Mouse (Mus musculus) limb, embryonic 12.5 days (tissue): ENCODE measurements around the gene Hspa1l. TPM values are rescaled to one million over a fixed set of nuclear protein-coding genes. Genes with fewer than 3 reads are reported as not detected.

Experiments used
- ATAC-seq: fragments of 200-750 bp; cut with Nextera tagmentation; 2 replicates; pipeline ENCODE4 v1.8.0; 2017; ENCODE audit warnings: low read depth, moderate TSS enrichment; ENCODE audit not compliant: insufficient number of reproducible peaks, insufficient read depth, low FRiP score, low TSS enrichment
- H3K27ac ChIP-seq: fragments of 300-500 bp; sonication (generic); 2 replicates; pipeline ENCODE4 v1.5.1; 2016; ENCODE audit warnings: mild to moderate bottlenecking, moderate library complexity
- H3K27me3 ChIP-seq: fragments of 300-500 bp; sonication (generic); 2 replicates; pipeline ENCODE4 v1.6.1; 2016; ENCODE audit warnings: mild to moderate bottlenecking, moderate library complexity
- H3K36me3 ChIP-seq: fragments of 300-500 bp; sonication (generic); 2 replicates; pipeline ENCODE4 v1.6.1; 2016; ENCODE audit warnings: mild to moderate bottlenecking, moderate library complexity
- H3K4me1 ChIP-seq: fragments of 300-500 bp; sonication (generic); replicated peaks from 2 replicates; pipeline ENCODE4 v1.6.1; 2016
- H3K4me2 ChIP-seq: fragments of 300-500 bp; sonication (generic); 2 replicates; pipeline ENCODE4 v1.6.1; 2016; ENCODE audit warnings: mild to moderate bottlenecking, moderate library complexity
- H3K4me3 ChIP-seq: fragments of 300-500 bp; sonication (generic); replicated peaks from 2 replicates; pipeline ENCODE4 v1.5.1; 2016; ENCODE audit warnings: mild to moderate bottlenecking
- H3K9ac ChIP-seq: fragments of 300-500 bp; sonication (generic); replicated peaks from 2 replicates; pipeline ENCODE4 v1.6.1; 2016; ENCODE audit warnings: mild to moderate bottlenecking, moderate library complexity
- H3K9me3 ChIP-seq: fragments of 300-500 bp; sonication (generic); 2 replicates; pipeline ENCODE4 v1.6.1; 2016; ENCODE audit warnings: mild to moderate bottlenecking, moderate library complexity
- WGBS: fragments of 180-500 bp; shearing (Covaris S2); methylation state at CpG from one replicate; pipeline ENCODE4 v1.1.7; 2016; 5-methylcytosine and 5-hydroxymethylcytosine counted together
- polyA plus RNA-seq: library from polyadenylated mRNA; unstranded; fragments of >200 nt; fragmentation: Nextera tagmentation; extraction: Ambion mirVana; gene quantifications from 2 replicates; pipeline ENCODE4 v1.2.1, GENCODE M21; 2016

Hspa1l gene
- polyA plus RNA-seq, 1 experiment from 2014 or later, result 1.0 TPM

GRCm38 (mm10) chr17:35020551-35020950 is 48.0 kb downstream of the Hspa1l start:
- Histone ChIP-seq H3K9ac (no peak overlapping the region), H3K9me3 (no peaks in the 10 kb centered on the region), H3K4me3 (no peak overlapping the region), H3K27me3 (no peaks in the 10 kb centered on the region), H3K4me1 (peaks cover 9% of the 10 kb centered on the region), H3K4me2 (no peak overlapping the region), H3K36me3 (peaks cover 17% of the 10 kb centered on the region), H3K27ac (no peak overlapping the region)
- WGBS, result 86% methylated on average over 8 of the region's 8 CpGs
- no peak for ATAC-seq

GRCm38 (mm10) chr17:35021163-35021808 is 48.8 kb downstream of the Hspa1l start:
- WGBS, result 19% methylated on average over 17 of the region's 17 CpGs
- peak overlapping the region; percentile 33 for H3K4me2 ChIP-seq
- no peaks in the 10 kb centered on the region for H3K9me3 ChIP-seq
- H3K36me3 ChIP-seq, result peaks cover 10% of the 10 kb centered on the region
- H3K27ac ChIP-seq, result 0 out of 2 replicates have a peak overlapping the region, but pooled peaks have one; percentile 45
- peaks cover 13% of the 10 kb centered on the region for H3K4me1 ChIP-seq
- H3K9ac ChIP-seq, result no peak overlapping the region; the same call in 1 of the 2 replicates
- no peaks in the 10 kb centered on the region for H3K27me3 ChIP-seq
- ATAC-seq, result 0 out of 2 replicates have a peak, but pooled peaks have one; percentile 27
- H3K4me3 ChIP-seq, result peak overlapping the region; percentile 14; the same call in 1 of the 2 replicates

GRCm38 (mm10) chr17:35021842-35022477 is 49.5 kb downstream of the Hspa1l start:
- ATAC-seq, result no peak
- no peak overlapping the region for H3K4me2 ChIP-seq
- H3K9ac ChIP-seq, result no peak overlapping the region; the same call in 1 of the 2 replicates
- H3K4me1 ChIP-seq, result peaks cover 14% of the 10 kb centered on the region
- H3K4me3 ChIP-seq, result no peak overlapping the region
- peaks cover 3% of the 10 kb centered on the region; the same call in 1 of the 2 replicates for H3K36me3 ChIP-seq
- H3K9me3 ChIP-seq, result no peaks in the 10 kb centered on the region
- 74% methylated on average over 6 of the region's 6 CpGs for WGBS
- H3K27me3 ChIP-seq, result no peaks in the 10 kb centered on the region
- H3K27ac ChIP-seq, result no peak overlapping the region

GRCm38 (mm10) chr17:35022541-35023060 is 50.1 kb downstream of the Hspa1l start:
- H3K4me3 ChIP-seq, result no peak overlapping the region
- H3K9ac ChIP-seq, result no peak overlapping the region
- WGBS, result 94% methylated on average over 8 of the region's 8 CpGs
- ATAC-seq, result no peak
- H3K4me2 ChIP-seq, result no peak overlapping the region
- H3K27ac ChIP-seq, result no peak overlapping the region
- H3K27me3 ChIP-seq, result no peaks in the 10 kb centered on the region
- H3K4me1 ChIP-seq, result peaks cover 20% of the 10 kb centered on the region
- H3K9me3 ChIP-seq, result no peaks in the 10 kb centered on the region
- H3K36me3 ChIP-seq, result no peaks in the 10 kb centered on the region

GRCm38 (mm10) chr17:35023221-35023620 is 50.7 kb downstream of the Hspa1l start:
- Histone ChIP-seq H3K27ac (no peak overlapping the region), H3K4me1 (peaks cover 20% of the 10 kb centered on the region), H3K9me3 (no peaks in the 10 kb centered on the region), H3K4me2 (no peak overlapping the region), H3K9ac (0 out of 2 replicates have a peak overlapping the region, but pooled peaks have one; percentile 0), H3K27me3 (no peaks in the 10 kb centered on the region), H3K36me3 (no peaks in the 10 kb centered on the region), H3K4me3 (no peak overlapping the region)
- WGBS, result 80% methylated on average over 5 of the region's 5 CpGs
- ATAC-seq, result no peak

GRCm38 (mm10) chr17:35023756-35024155 is 51.3 kb downstream of the Hspa1l start:
- Histone ChIP-seq H3K4me1 (peaks cover 20% of the 10 kb centered on the region), H3K4me3 (no peak overlapping the region)

GRCm38 (mm10) chr17:35024261-35024660 is 51.8 kb downstream of the Hspa1l start:
- H3K4me1 ChIP-seq, result peaks cover 20% of the 10 kb centered on the region
- H3K4me2 ChIP-seq, result no peak overlapping the region
- no peaks in the 10 kb centered on the region for H3K36me3 ChIP-seq
- no peak overlapping the region for H3K4me3 ChIP-seq
- no peaks in the 10 kb centered on the region for H3K9me3 ChIP-seq
- H3K27ac ChIP-seq, result no peak overlapping the region
- no peaks in the 10 kb centered on the region for H3K27me3 ChIP-seq
- WGBS, result 82% methylated on average over 13 of the region's 13 CpGs
- H3K9ac ChIP-seq, result peak overlapping the region; percentile 45; the same call in 1 of the 2 replicates
- no peak for ATAC-seq

More at GRCm38 (mm10) chr17:35023756-35024155, 51.3 kb downstream of the Hspa1l start:
- 71% methylated on average over 4 of the region's 4 CpGs for WGBS
- Histone ChIP-seq H3K9me3 (no peaks in the 10 kb centered on the region), H3K4me2 (no peak overlapping the region), H3K27ac (no peak overlapping the region), H3K36me3 (no peaks in the 10 kb centered on the region), H3K27me3 (no peaks in the 10 kb centered on the region), H3K9ac (no peak overlapping the region)
- ATAC-seq, result no peak

GRCm38 (mm10) chr17:35024691-35025488 is 52.4 kb downstream of the Hspa1l start:
- H3K27ac ChIP-seq, result no peak overlapping the region
- peak overlapping the region; percentile 45; the same call in 1 of the 2 replicates for H3K9ac ChIP-seq
- no peaks in the 10 kb centered on the region for H3K9me3 ChIP-seq
- peaks cover 24% of the 10 kb centered on the region for H3K4me1 ChIP-seq
- H3K4me3 ChIP-seq, result no peak overlapping the region
- no peaks in the 10 kb centered on the region for H3K36me3 ChIP-seq
- ATAC-seq, result no peak
- WGBS, result 62% methylated on average over 9 of the region's 10 CpGs
- no peak overlapping the region for H3K4me2 ChIP-seq
- no peaks in the 10 kb centered on the region for H3K27me3 ChIP-seq

- H3K4me1 ChIP-seq, result peaks cover 23% of the 10 kb centered on the region
- no peak overlapping the region for H3K4me3 ChIP-seq
- no peak overlapping the region for H3K9ac ChIP-seq
- ATAC-seq, result no peak
- no peak overlapping the region; the same call in 1 of the 2 replicates for H3K27ac ChIP-seq
- H3K27me3 ChIP-seq, result no peaks in the 10 kb centered on the region
- H3K36me3 ChIP-seq, result no peaks in the 10 kb centered on the region
- no peaks in the 10 kb centered on the region for H3K9me3 ChIP-seq
- 84% methylated on average over 5 of the region's 5 CpGs for WGBS
- H3K4me2 ChIP-seq, result no peak overlapping the region
These were observed 53.7 kb downstream of the Hspa1l start for GRCm38 (mm10) chr17:35026206-35026605.

GRCm38 (mm10) chr17:35027277-35028068 is 55.0 kb downstream of the Hspa1l start, which contains the start of gene Sapcd1:
TSS of gene Sapcd1 (minus strand) at chr17:35028016.
- ATAC-seq, result 0 out of 2 replicates have a peak, but pooled peaks have one; percentile 50
- Histone ChIP-seq H3K27ac (peak within 1 kb of the TSS; percentile 63), H3K4me1 (peaks cover 17% of the 10 kb centered on the region)

More at GRCm38 (mm10) chr17:35027277-35028068, 55.0 kb downstream of the Hspa1l start, which contains the start of gene Sapcd1:
- WGBS, result 34% methylated on average over 13 of the region's 13 CpGs
- no peaks in the 10 kb centered on the region for H3K27me3 ChIP-seq
- H3K4me3 ChIP-seq, result peak within 1 kb of the TSS; percentile 12; the same call in 1 of the 2 replicates
- H3K36me3 ChIP-seq, result no peaks in the 10 kb centered on the region
- 0 out of 2 replicates have a peak within 1 kb of the TSS, but pooled peaks have one; percentile 8 for H3K9ac ChIP-seq
- no peaks in the 10 kb centered on the region for H3K9me3 ChIP-seq
- H3K4me2 ChIP-seq, result peak within 1 kb of the TSS; percentile 18
